Mouse (Mus musculus) liver, postnatal 0 days (tissue): ENCODE results near the gene Tifab. TPM values are rescaled to one million over a fixed set of nuclear protein-coding genes. Genes with fewer than 3 reads are reported as not detected.

Source experiments
- ATAC-seq: fragments of 200-750 bp; cut with Nextera tagmentation; 2 replicates; pipeline ENCODE4 v1.8.0; 2017; ENCODE audit warnings: mild to moderate bottlenecking, moderate library complexity
- DNase-seq: peaks from one replicate; pipeline ENCODE4 v3.0.0-alpha.2; 2016
- H3K27ac ChIP-seq: fragments of 300-500 bp; sonication (generic); 2 replicates; pipeline ENCODE4 v1.5.1; 2014; ENCODE audit warnings: antibody characterized with exemption, moderate library complexity, mild to moderate bottlenecking, low read depth
- H3K27me3 ChIP-seq: fragments of 300-500 bp; sonication (generic); 2 replicates; pipeline ENCODE4 v1.6.1; 2014; ENCODE audit warnings: low read length, control low read depth, mixed read lengths; ENCODE audit not compliant: insufficient read depth
- H3K36me3 ChIP-seq: fragments of 300-500 bp; sonication (generic); replicated peaks from 2 replicates; pipeline ENCODE4 v1.6.1; 2014; ENCODE audit warnings: mild to moderate bottlenecking, control low read depth, low read length, moderate library complexity, mixed read lengths; ENCODE audit not compliant: insufficient read depth
- H3K4me1 ChIP-seq: fragments of 300-500 bp; sonication (generic); 2 replicates; pipeline ENCODE4 v1.6.1; 2014; ENCODE audit warnings: antibody characterized with exemption, mild to moderate bottlenecking, control low read depth; ENCODE audit not compliant: insufficient read depth
- H3K4me2 ChIP-seq: fragments of 300-500 bp; sonication (generic); 2 replicates; pipeline ENCODE4 v1.6.1; 2014; ENCODE audit warnings: low read depth, mild to moderate bottlenecking, low read length, moderate library complexity, mixed read lengths
- H3K4me3 ChIP-seq: fragments of 300-500 bp; sonication (generic); 2 replicates; pipeline ENCODE4 v1.5.1; 2014; ENCODE audit warnings: low read depth, low read length
- H3K9ac ChIP-seq: fragments of 300-500 bp; sonication (generic); replicated peaks from 2 replicates; pipeline ENCODE4 v1.6.1; 2014; ENCODE audit warnings: mild to moderate bottlenecking, moderate library complexity
- H3K9me3 ChIP-seq: fragments of 300-500 bp; sonication (generic); 2 replicates; pipeline ENCODE4 v1.6.1; 2016; ENCODE audit warnings: mild to moderate bottlenecking, control low read depth, low read length, mixed read lengths
- CTCF ChIP-seq: sonication (generic); IDR thresholded peaks from 2 replicates; pipeline ENCODE4 v1.5.1; 2016; ENCODE audit warnings: antibody characterized with exemption, low read depth
- EP300 ChIP-seq: IDR thresholded peaks from 2 replicates; pipeline ENCODE4 v1.6.1; 2016; ENCODE audit warnings: antibody characterized with exemption, low read depth, mild to moderate bottlenecking
- WGBS: fragments of 180-500 bp; shearing (Covaris S2); extraction: QIAGEN DNeasy Blood & Tissue Kit; methylation state at CpG from one replicate; pipeline ENCODE4 v1.1.7; 2014; ENCODE audit not compliant: insufficient replicate concordance; 5-methylcytosine and 5-hydroxymethylcytosine counted together
- polyA plus RNA-seq: library from polyadenylated mRNA; unstranded; fragments of >200 nt; fragmentation: Nextera tagmentation; extraction: Ambion mirVana; gene quantifications from 2 replicates; pipeline ENCODE4 v1.2.1, GENCODE M21; 2015

The Tifab gene
- polyA plus RNA-seq, 1 experiment from 2014 or later: 8.2 TPM

GRCm38 (mm10) chr13:56151404-56152226, 27.1 kb downstream of the Tifab start:
- ATAC-seq (peak; percentile 79), DNase-seq (peak; percentile 77)
- no peak for TF ChIP-seq EP300
- TF ChIP-seq CTCF: peak; percentile 86
- Histone ChIP-seq H3K27me3 (no peaks in the 10 kb centered on the region), H3K9ac (no peak overlapping the region), H3K27ac (0 out of 2 replicates have a peak overlapping the region, but pooled peaks have one; percentile 17), H3K4me2 (peak overlapping the region; percentile 67), H3K9me3 (no peaks in the 10 kb centered on the region), H3K36me3 (no peaks in the 10 kb centered on the region), H3K4me3 (peak overlapping the region; percentile 32), H3K4me1 (peaks cover 4% of the 10 kb centered on the region; the same call in 1 of the 2 replicates)
- 19% methylated on average over 21 of the region's 22 CpGs for WGBS

GRCm38 (mm10) chr13:56145523-56145922, 33.2 kb downstream of the Tifab start:
- Histone ChIP-seq H3K4me3 (no peak overlapping the region), H3K9ac (no peak overlapping the region), H3K27me3 (no peaks in the 10 kb centered on the region), H3K27ac (no peak overlapping the region), H3K4me1 (peaks cover 6% of the 10 kb centered on the region; the same call in 1 of the 2 replicates), H3K9me3 (no peaks in the 10 kb centered on the region), H3K36me3 (no peaks in the 10 kb centered on the region), H3K4me2 (no peak overlapping the region)
- TF ChIP-seq EP300 (no peak), CTCF (peak; percentile 68)
- DNase-seq (peak; percentile 45), ATAC-seq (no peak)
- WGBS: 13% methylated on average over 3 of the region's 3 CpGs

- WGBS: 66% methylated on average over 2 of the region's 2 CpGs
- H3K4me2 ChIP-seq: no peak overlapping the region
- H3K27ac ChIP-seq: no peak overlapping the region
- no peak for ATAC-seq
- no peak overlapping the region for H3K4me3 ChIP-seq
- no peaks in the 10 kb centered on the region for H3K9me3 ChIP-seq
- no peak overlapping the region for H3K9ac ChIP-seq
- H3K4me1 ChIP-seq: peaks cover 6% of the 10 kb centered on the region; the same call in 1 of the 2 replicates
- DNase-seq: no peak
- H3K27me3 ChIP-seq: no peaks in the 10 kb centered on the region
- no peak for TF ChIP-seq EP300
- TF ChIP-seq CTCF: no peak
- no peaks in the 10 kb centered on the region for H3K36me3 ChIP-seq
Measured at GRCm38 (mm10) chr13:56144021-56144420, 34.7 kb downstream of the Tifab start.

GRCm38 (mm10) chr13:56143151-56143513, 35.6 kb downstream of the Tifab start:
- H3K4me2 ChIP-seq: no peak overlapping the region
- DNase-seq (no peak), ATAC-seq (no peak)
- no peaks in the 10 kb centered on the region for H3K36me3 ChIP-seq
- H3K27ac ChIP-seq: no peak overlapping the region
- WGBS: 45% methylated on average over 7 of the region's 7 CpGs
- no peak overlapping the region for H3K4me3 ChIP-seq
- no peak overlapping the region for H3K9ac ChIP-seq
- no peaks in the 10 kb centered on the region for H3K9me3 ChIP-seq
- TF ChIP-seq EP300 (no peak), CTCF (no peak)
- H3K27me3 ChIP-seq: no peaks in the 10 kb centered on the region
- peaks cover 6% of the 10 kb centered on the region; the same call in 1 of the 2 replicates for H3K4me1 ChIP-seq

GRCm38 (mm10) chr13:56142382-56143150, 36.1 kb downstream of the Tifab start:
- Histone ChIP-seq H3K4me2 (no peak overlapping the region), H3K27me3 (no peaks in the 10 kb centered on the region), H3K9me3 (no peaks in the 10 kb centered on the region), H3K4me1 (peaks cover 6% of the 10 kb centered on the region; the same call in 1 of the 2 replicates), H3K9ac (no peak overlapping the region), H3K36me3 (no peaks in the 10 kb centered on the region), H3K4me3 (no peak overlapping the region), H3K27ac (no peak overlapping the region)
- no peak for ATAC-seq
- DNase-seq: no peak
- no peak for TF ChIP-seq CTCF
- TF ChIP-seq EP300: no peak
- 35% methylated on average over 11 of the region's 11 CpGs for WGBS

GRCm38 (mm10) chr13:56139167-56139751, 39.4 kb downstream of the Tifab start:
- H3K4me1 ChIP-seq: peaks cover 11% of the 10 kb centered on the region
- H3K27me3 ChIP-seq: no peaks in the 10 kb centered on the region
- no peak overlapping the region for H3K4me2 ChIP-seq
- no peaks in the 10 kb centered on the region for H3K9me3 ChIP-seq
- H3K4me3 ChIP-seq: no peak overlapping the region
- TF ChIP-seq CTCF (no peak), EP300 (no peak)
- no peak overlapping the region for H3K9ac ChIP-seq
- WGBS: 64% methylated on average over 6 of the region's 6 CpGs
- DNase-seq (no peak), ATAC-seq (no peak)
- no peaks in the 10 kb centered on the region for H3K36me3 ChIP-seq
- no peak overlapping the region for H3K27ac ChIP-seq
